Mouse (Mus musculus) neural tube, embryonic 11.5 days (tissue): ENCODE data around the gene Fam160a1. TPM values are rescaled to one million over a fixed set of nuclear protein-coding genes. Genes with fewer than 3 reads are reported as not detected.

Experiments
- ATAC-seq: fragments of 200-750 bp; cut with Nextera tagmentation; 2 replicates; pipeline ENCODE4 v1.8.0; 2017; ENCODE audit warnings: moderate number of reproducible peaks, mild to moderate bottlenecking, moderate TSS enrichment, moderate library complexity; ENCODE audit not compliant: insufficient read depth, low FRiP score, low TSS enrichment
- DNase-seq: peaks from one replicate; pipeline ENCODE4 v3.0.0-alpha.2; 2015; ENCODE audit warnings: low spot score
- H3K27ac ChIP-seq: fragments of 300-500 bp; sonication (generic); 2 replicates; pipeline ENCODE4 v1.5.1; 2014; ENCODE audit warnings: low read depth, mild to moderate bottlenecking, low read length
- H3K27me3 ChIP-seq: fragments of 300-500 bp; sonication (generic); 2 replicates; pipeline ENCODE4 v1.6.1; 2014; ENCODE audit warnings: mild to moderate bottlenecking, low read length, mixed read lengths; ENCODE audit not compliant: control insufficient read depth, insufficient read depth
- H3K36me3 ChIP-seq: fragments of 300-500 bp; sonication (generic); 2 replicates; pipeline ENCODE4 v1.6.1; 2014; ENCODE audit warnings: mild to moderate bottlenecking, low read length, moderate library complexity, mixed read lengths; ENCODE audit not compliant: control insufficient read depth, insufficient read depth
- H3K4me1 ChIP-seq: fragments of 300-500 bp; sonication (generic); 2 replicates; pipeline ENCODE4 v1.6.1; 2014; ENCODE audit warnings: low read length, mixed read lengths; ENCODE audit not compliant: control insufficient read depth, insufficient read depth
- H3K4me2 ChIP-seq: fragments of 300-500 bp; sonication (generic); 2 replicates; pipeline ENCODE4 v1.6.1; 2014; ENCODE audit warnings: low read depth, mild to moderate bottlenecking, moderate library complexity
- H3K4me3 ChIP-seq: fragments of 300-500 bp; sonication (generic); 2 replicates; pipeline ENCODE4 v1.5.1; 2014; ENCODE audit warnings: low read depth, low read length
- H3K9ac ChIP-seq: fragments of 300-500 bp; sonication (generic); 2 replicates; pipeline ENCODE4 v1.6.1; 2014; ENCODE audit warnings: mild to moderate bottlenecking, low read length
- H3K9me3 ChIP-seq: fragments of 300-500 bp; sonication (generic); 2 replicates; pipeline ENCODE4 v1.6.1; 2016; ENCODE audit warnings: low read length; ENCODE audit not compliant: control insufficient read depth
- WGBS: fragments of 180-500 bp; shearing (Covaris S2); extraction: QIAGEN DNeasy Blood & Tissue Kit; methylation state at CpG from one replicate; pipeline ENCODE4 v1.1.7; 2014; 5-methylcytosine and 5-hydroxymethylcytosine counted together
- polyA plus RNA-seq: library from polyadenylated mRNA; unstranded; fragments of >200 nt; fragmentation: Nextera tagmentation; extraction: Ambion mirVana; gene quantifications from 2 replicates; pipeline ENCODE4 v1.2.1, GENCODE M21; 2014

Fam160a1 gene
- polyA plus RNA-seq, 1 experiment from 2014 or later = 0.84 TPM

DNA sequence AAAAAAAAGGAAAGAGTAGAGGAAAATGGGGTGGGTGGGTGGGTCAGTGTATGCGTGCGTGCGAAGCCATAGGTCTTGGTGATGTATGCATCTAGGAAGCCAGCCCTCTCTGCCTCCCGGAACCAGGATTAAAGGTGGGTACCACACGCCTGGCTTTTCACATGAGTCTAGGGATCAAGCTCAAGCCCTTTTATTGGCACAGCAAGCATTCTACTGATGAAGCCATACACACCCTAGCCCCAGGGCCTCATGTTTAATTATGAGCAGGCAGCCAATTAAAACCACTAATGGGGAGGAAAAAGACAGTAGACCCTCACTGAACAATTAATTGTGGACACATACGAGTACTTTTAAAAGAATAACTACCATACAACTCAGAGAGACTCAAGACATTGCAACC lies 37.1 kb upstream of the Fam160a1 start:
- Histone ChIP-seq H3K9ac (no peak overlapping the region), H3K9me3 (no peaks in the 10 kb centered on the region), H3K36me3 (no peaks in the 10 kb centered on the region), H3K4me3 (no peak overlapping the region), H3K4me1 (no peaks in the 10 kb centered on the region), H3K4me2 (no peak overlapping the region), H3K27ac (no peak overlapping the region), H3K27me3 (no peaks in the 10 kb centered on the region)
- ATAC-seq (no peak), DNase-seq (no peak)
- 87% methylated on average over 6 of the region's 6 CpGs for WGBS

- WGBS = 95% methylated on average over 4 of the region's 4 CpGs
These were observed 36.6 kb upstream of the Fam160a1 start for GRCm38 (mm10) chr3:85853715-85854114.

DNA sequence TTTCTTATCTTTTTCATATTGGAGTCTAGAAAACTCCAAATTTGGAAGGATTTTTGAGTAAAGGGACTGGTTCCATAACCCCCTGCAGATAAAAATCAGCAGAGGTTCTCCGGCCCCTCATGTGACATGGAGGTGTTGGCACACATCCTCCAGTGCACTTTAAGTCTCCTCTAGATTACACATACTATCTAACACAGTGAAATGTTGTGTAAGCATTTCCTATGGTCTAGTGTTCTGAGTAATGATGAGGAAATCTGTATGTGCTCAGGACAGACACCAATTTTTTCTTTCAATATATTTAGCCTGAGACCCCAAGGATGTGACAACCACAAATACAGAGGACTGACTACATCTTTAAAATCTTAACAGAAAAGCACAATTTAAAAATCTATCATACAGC lies 33.0 kb upstream of the Fam160a1 start:
- ATAC-seq (no peak), DNase-seq (no peak)
- 95% methylated on average over 1 of the region's 1 CpGs for WGBS
- H3K4me2 ChIP-seq = no peak overlapping the region
- H3K9me3 ChIP-seq = no peaks in the 10 kb centered on the region
- H3K4me3 ChIP-seq = no peak overlapping the region
- no peaks in the 10 kb centered on the region for H3K27me3 ChIP-seq
- H3K27ac ChIP-seq = no peak overlapping the region
- no peaks in the 10 kb centered on the region for H3K4me1 ChIP-seq
- no peak overlapping the region for H3K9ac ChIP-seq
- no peaks in the 10 kb centered on the region for H3K36me3 ChIP-seq

More at GRCm38 (mm10) chr3:85853715-85854114, 36.6 kb upstream of the Fam160a1 start:
- H3K9me3 ChIP-seq = no peaks in the 10 kb centered on the region
- no peaks in the 10 kb centered on the region for H3K36me3 ChIP-seq
- DNase-seq (no peak), ATAC-seq (no peak)
- H3K4me3 ChIP-seq = no peak overlapping the region
- H3K27ac ChIP-seq = no peak overlapping the region
- no peaks in the 10 kb centered on the region for H3K27me3 ChIP-seq
- no peaks in the 10 kb centered on the region for H3K4me1 ChIP-seq
- no peak overlapping the region for H3K4me2 ChIP-seq
- no peak overlapping the region for H3K9ac ChIP-seq

DNA sequence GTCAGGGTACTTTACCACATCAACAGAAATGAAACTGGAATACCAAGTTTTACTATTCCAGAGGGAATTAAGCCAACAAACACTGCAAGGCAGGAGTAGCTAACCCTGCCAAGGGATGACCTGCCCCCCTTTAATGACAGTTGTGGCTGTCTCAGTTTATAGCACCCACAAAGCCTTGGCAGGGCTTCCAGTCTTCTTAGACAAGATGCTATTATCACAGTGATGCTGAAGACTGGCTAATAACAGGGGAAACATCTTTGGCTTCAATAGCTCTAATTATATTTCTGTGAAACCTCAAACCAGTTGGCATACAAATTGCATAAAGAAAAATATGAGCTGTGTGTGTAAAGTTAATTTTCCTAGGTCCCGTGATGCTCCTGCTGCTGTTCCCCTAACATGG lies 29.2 kb upstream of the Fam160a1 start:
- no peak for DNase-seq
- no peak overlapping the region for H3K4me2 ChIP-seq
- no peaks in the 10 kb centered on the region for H3K4me1 ChIP-seq
- H3K27me3 ChIP-seq = no peaks in the 10 kb centered on the region
- no peak overlapping the region for H3K9ac ChIP-seq
- 95% methylated on average over 1 of the region's 1 CpGs for WGBS
- no peak overlapping the region for H3K27ac ChIP-seq
- no peak overlapping the region for H3K4me3 ChIP-seq
- no peaks in the 10 kb centered on the region for H3K9me3 ChIP-seq
- no peak for ATAC-seq
- H3K36me3 ChIP-seq = no peaks in the 10 kb centered on the region

- Histone ChIP-seq H3K27me3 (no peaks in the 10 kb centered on the region), H3K9me3 (no peaks in the 10 kb centered on the region), H3K4me1 (no peaks in the 10 kb centered on the region), H3K27ac (no peak overlapping the region), H3K4me3 (no peak overlapping the region), H3K36me3 (no peaks in the 10 kb centered on the region), H3K9ac (no peak overlapping the region), H3K4me2 (no peak overlapping the region)
- DNase-seq (no peak), ATAC-seq (no peak)
- 88% methylated on average over 6 of the region's 6 CpGs for WGBS
These were observed 28.2 kb upstream of the Fam160a1 start for GRCm38 (mm10) chr3:85845341-85845740.

DNA sequence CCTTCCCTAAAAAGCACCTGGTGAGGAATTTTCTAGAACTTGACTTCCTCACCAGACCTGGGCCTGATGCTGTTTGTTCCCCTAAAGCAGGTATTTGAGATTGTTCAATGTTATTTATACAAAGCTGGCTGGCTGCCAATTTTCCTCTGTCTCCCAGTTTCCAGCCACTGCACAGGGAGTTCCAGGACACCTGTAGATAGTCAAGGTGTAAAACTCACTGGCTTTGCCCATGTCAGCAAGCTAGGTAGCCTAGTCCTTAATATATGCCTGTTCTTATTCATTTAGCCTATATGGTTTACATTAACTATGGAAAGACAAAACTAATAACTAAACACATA lies 25.8 kb upstream of the Fam160a1 start:
- Histone ChIP-seq H3K27me3 (no peaks in the 10 kb centered on the region), H3K36me3 (no peaks in the 10 kb centered on the region), H3K4me3 (no peak overlapping the region), H3K9ac (no peak overlapping the region), H3K9me3 (no peaks in the 10 kb centered on the region), H3K4me2 (no peak overlapping the region), H3K27ac (no peak overlapping the region), H3K4me1 (no peaks in the 10 kb centered on the region)
- no peak for ATAC-seq
- no peak for DNase-seq

DNA sequence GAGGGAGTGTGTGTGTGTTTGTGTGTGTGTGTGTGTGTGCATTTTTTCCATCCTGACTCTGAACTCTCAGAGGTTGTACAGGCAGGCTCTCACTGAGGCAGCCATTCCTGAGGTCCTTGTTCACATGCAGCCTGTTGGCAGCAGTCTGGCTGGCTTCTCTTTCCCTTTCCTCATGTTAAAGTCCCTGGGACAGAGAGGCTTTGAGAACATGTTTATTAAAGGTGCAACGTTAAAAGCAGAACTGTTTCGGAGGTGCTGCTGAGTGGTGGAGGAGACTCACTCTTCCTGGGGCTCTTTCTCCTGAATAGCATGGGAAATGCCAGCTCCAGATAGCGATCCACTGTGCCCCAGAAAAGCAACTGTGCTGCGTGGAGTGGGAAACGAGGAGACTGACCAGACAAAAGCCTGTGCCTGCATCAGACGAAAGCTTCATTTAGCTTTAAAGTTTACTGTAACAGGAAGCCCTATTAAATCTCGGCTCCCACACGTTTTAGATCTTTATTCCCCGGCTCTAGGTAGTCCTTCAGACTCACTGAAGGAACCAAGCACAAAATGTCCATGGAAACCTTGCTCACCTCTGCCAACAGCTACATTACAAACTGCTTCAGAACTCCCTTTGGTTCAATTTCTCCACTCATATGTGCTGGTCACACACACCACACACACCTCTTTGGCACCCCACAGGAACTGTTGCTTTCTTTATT lies 25.2 kb upstream of the Fam160a1 start:
- 60% methylated on average over 9 of the region's 9 CpGs for WGBS
- no peak overlapping the region for H3K27ac ChIP-seq

DNA sequence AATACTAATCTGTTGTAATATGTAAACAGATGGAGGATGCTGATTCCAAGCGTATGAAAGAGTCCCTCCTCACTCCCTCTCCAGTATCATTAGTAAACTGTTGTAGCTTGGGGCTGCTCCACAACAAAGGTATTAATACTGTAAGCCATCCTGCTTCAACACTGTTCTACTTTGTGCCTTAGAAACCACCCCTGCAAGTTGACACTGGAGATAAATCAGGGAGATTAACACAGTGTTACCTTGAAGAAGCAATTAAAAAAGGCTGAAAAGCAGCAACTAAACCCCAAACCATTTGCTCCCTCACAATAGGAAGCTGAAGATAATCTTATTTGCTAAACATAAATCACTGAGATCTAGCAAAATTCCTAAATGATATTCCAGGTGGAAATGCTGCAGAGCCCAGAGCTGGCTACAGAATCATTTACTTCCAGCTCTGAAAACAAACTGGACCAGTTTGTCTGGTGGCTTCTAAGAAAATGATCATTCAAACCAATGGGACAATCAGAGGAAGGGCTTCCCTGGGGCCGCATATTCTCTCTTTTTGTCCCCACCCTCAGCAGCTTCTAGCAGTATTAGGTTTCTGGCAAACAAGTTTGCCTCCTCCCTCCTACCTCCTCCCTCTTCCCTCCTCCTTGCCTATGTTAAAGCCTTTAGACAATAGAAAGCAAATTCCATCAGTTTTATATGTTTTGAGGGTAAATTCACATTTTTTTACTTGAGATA lies 24.5 kb upstream of the Fam160a1 start:
- no peak for ATAC-seq
- Histone ChIP-seq H3K4me1 (no peaks in the 10 kb centered on the region), H3K9ac (no peak overlapping the region), H3K4me2 (no peak overlapping the region), H3K27ac (no peak overlapping the region), H3K27me3 (no peaks in the 10 kb centered on the region), H3K4me3 (no peak overlapping the region), H3K9me3 (no peaks in the 10 kb centered on the region), H3K36me3 (no peaks in the 10 kb centered on the region)
- DNase-seq = no peak
- WGBS = 46% methylated on average over 2 of the region's 2 CpGs

More for the DNA sequence above, 25.2 kb upstream of the Fam160a1 start:
- H3K4me3 ChIP-seq = no peak overlapping the region
- no peaks in the 10 kb centered on the region for H3K9me3 ChIP-seq
- H3K36me3 ChIP-seq = no peaks in the 10 kb centered on the region
- ATAC-seq = no peak
- no peak overlapping the region for H3K9ac ChIP-seq
- H3K4me1 ChIP-seq = no peaks in the 10 kb centered on the region
- H3K27me3 ChIP-seq = no peaks in the 10 kb centered on the region
- H3K4me2 ChIP-seq = no peak overlapping the region
- no peak for DNase-seq

DNA sequence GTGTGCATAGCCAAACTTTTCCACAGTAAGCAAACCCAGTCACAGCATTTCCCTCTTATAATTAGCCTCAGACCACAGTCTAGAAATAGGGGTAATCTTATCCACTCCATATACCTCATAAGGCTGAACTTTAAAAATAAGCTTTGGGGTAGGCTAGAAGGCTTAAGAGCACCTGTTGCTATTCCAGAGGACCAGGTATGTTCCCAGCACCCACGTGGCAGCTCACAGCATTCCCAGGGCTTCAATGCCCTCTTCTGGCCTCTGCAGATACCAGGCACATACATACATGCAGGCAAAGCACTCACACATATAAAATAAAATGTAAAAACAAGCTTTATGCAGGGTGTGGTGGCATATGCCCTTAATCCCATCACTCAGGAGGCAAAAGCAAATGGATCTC lies 16.5 kb upstream of the Fam160a1 start:
- H3K4me2 ChIP-seq = no peak overlapping the region
- H3K9ac ChIP-seq = no peak overlapping the region
- H3K36me3 ChIP-seq = no peaks in the 10 kb centered on the region
- DNase-seq (no peak), ATAC-seq (no peak)
- peaks cover 3% of the 10 kb centered on the region; the same call in 1 of the 2 replicates for H3K4me1 ChIP-seq
- no peak overlapping the region for H3K27ac ChIP-seq
- H3K27me3 ChIP-seq = no peaks in the 10 kb centered on the region
- H3K9me3 ChIP-seq = no peaks in the 10 kb centered on the region
- WGBS = 77% methylated on average over 1 of the region's 1 CpGs
- no peak overlapping the region for H3K4me3 ChIP-seq
